Mouse (Mus musculus) embryonic facial prominence, embryonic 15.5 days (tissue): ENCODE measurements around the gene Gtf2h5. TPM values are rescaled to one million over a fixed set of nuclear protein-coding genes. Genes with fewer than 3 reads are reported as not detected.
A peak's percentile ranks its signal among the peaks of the same experiment; 100 is the strongest.

Experiments used
- ATAC-seq: fragments of 200-750 bp; cut with Nextera tagmentation; 2 replicates; pipeline ENCODE4 v1.8.0; 2017; ENCODE audit warnings: low read depth, moderate TSS enrichment; ENCODE audit not compliant: insufficient number of reproducible peaks, low FRiP score, low TSS enrichment
- H3K27ac ChIP-seq: fragments of 300-500 bp; sonication (generic); replicated peaks from 2 replicates; pipeline ENCODE4 v1.5.1; 2015; ENCODE audit warnings: mild to moderate bottlenecking, inconsistent platforms
- H3K27me3 ChIP-seq: fragments of 300-500 bp; sonication (generic); 2 replicates; pipeline ENCODE4 v1.6.1; 2015; ENCODE audit warnings: inconsistent platforms
- H3K36me3 ChIP-seq: fragments of 300-500 bp; sonication (generic); 2 replicates; pipeline ENCODE4 v1.6.1; 2015; ENCODE audit warnings: mild to moderate bottlenecking, inconsistent platforms
- H3K4me1 ChIP-seq: fragments of 300-500 bp; sonication (generic); 2 replicates; pipeline ENCODE4 v1.6.1; 2015; ENCODE audit warnings: inconsistent platforms
- H3K4me2 ChIP-seq: fragments of 300-500 bp; sonication (generic); replicated peaks from 2 replicates; pipeline ENCODE4 v1.6.1; 2015; ENCODE audit warnings: mild to moderate bottlenecking, inconsistent platforms
- H3K4me3 ChIP-seq: fragments of 300-500 bp; sonication (generic); replicated peaks from 2 replicates; pipeline ENCODE4 v1.5.1; 2015; ENCODE audit warnings: mild to moderate bottlenecking, inconsistent platforms
- H3K9ac ChIP-seq: fragments of 300-500 bp; sonication (generic); 2 replicates; pipeline ENCODE4 v1.6.1; 2015; ENCODE audit warnings: inconsistent platforms
- H3K9me3 ChIP-seq: fragments of 300-500 bp; sonication (generic); replicated peaks from 2 replicates; pipeline ENCODE4 v1.6.1; 2016; ENCODE audit warnings: inconsistent platforms
- WGBS: fragments of 180-500 bp; shearing (Covaris S2); methylation state at CpG from one replicate; pipeline ENCODE4 v1.1.7; 2015; 5-methylcytosine and 5-hydroxymethylcytosine counted together
- polyA plus RNA-seq: library from polyadenylated mRNA; unstranded; fragments of >200 nt; fragmentation: Nextera tagmentation; extraction: Ambion mirVana; gene quantifications from 2 replicates; pipeline ENCODE4 v1.2.1, GENCODE M21; 2015

The Gtf2h5 gene
- 165 and 182 TPM in 2 replicates for polyA plus RNA-seq

GRCm38 (mm10) chr17:6079287-6080122 is at the start of gene Gtf2h5, which contains the start of gene Serac1:
Gene Gtf2h5, plus strand, starts transcription at chr17:6079786.
Gene Serac1, minus strand, starts transcription at chr17:6079741.
- WGBS: under 1% methylated on average over 70 of the region's 70 CpGs
- H3K36me3 ChIP-seq: peaks cover 7% of the 10 kb centered on the region
- H3K4me2 ChIP-seq: peak within 1 kb of the TSS; percentile 78
- peak within 1 kb of the TSS; percentile 71 for H3K9ac ChIP-seq
- peak; percentile 96 for ATAC-seq
- H3K27ac ChIP-seq: peak within 1 kb of the TSS; percentile 88
- H3K4me1 ChIP-seq: peaks cover 13% of the 10 kb centered on the region
- no peaks in the 10 kb centered on the region for H3K9me3 ChIP-seq
- no peaks in the 10 kb centered on the region for H3K27me3 ChIP-seq
- H3K4me3 ChIP-seq: peak within 1 kb of the TSS; percentile 65

- Histone ChIP-seq H3K4me3 (no peak overlapping the region), H3K9me3 (no peaks in the 10 kb centered on the region), H3K4me1 (no peaks in the 10 kb centered on the region), H3K27ac (no peak overlapping the region), H3K4me2 (no peak overlapping the region), H3K27me3 (no peaks in the 10 kb centered on the region), H3K36me3 (0 out of 2 replicates have a peak, but pooled peaks cover 4% of the 10 kb centered on the region), H3K9ac (no peak overlapping the region)
- no peak for ATAC-seq
- WGBS: 49% methylated on average over 8 of the region's 8 CpGs
These were observed 43.9 kb upstream of the Gtf2h5 start for GRCm38 (mm10) chr17:6035661-6036060.

GRCm38 (mm10) chr17:6036458-6036857 is 43.1 kb upstream of the Gtf2h5 start:
- no peak overlapping the region for H3K27ac ChIP-seq
- 83% methylated on average over 8 of the region's 8 CpGs for WGBS
- H3K4me1 ChIP-seq: no peaks in the 10 kb centered on the region
- H3K27me3 ChIP-seq: no peaks in the 10 kb centered on the region
- H3K36me3 ChIP-seq: peaks cover 4% of the 10 kb centered on the region; the same call in 1 of the 2 replicates
- H3K9me3 ChIP-seq: no peaks in the 10 kb centered on the region
- H3K4me2 ChIP-seq: no peak overlapping the region
- no peak for ATAC-seq
- no peak overlapping the region for H3K9ac ChIP-seq
- no peak overlapping the region for H3K4me3 ChIP-seq

- 88% methylated on average over 11 of the region's 11 CpGs for WGBS
These were observed 42.7 kb upstream of the Gtf2h5 start for GRCm38 (mm10) chr17:6036872-6037271.

GRCm38 (mm10) chr17:6037507-6037906 is 42.1 kb upstream of the Gtf2h5 start:
- no peak overlapping the region for H3K4me3 ChIP-seq
- H3K36me3 ChIP-seq: peaks cover 13% of the 10 kb centered on the region; the same call in 1 of the 2 replicates
- WGBS: 95% methylated on average over 10 of the region's 10 CpGs
- no peaks in the 10 kb centered on the region for H3K27me3 ChIP-seq
- no peak for ATAC-seq
- no peak overlapping the region for H3K27ac ChIP-seq
- no peak overlapping the region for H3K4me2 ChIP-seq
- no peaks in the 10 kb centered on the region for H3K4me1 ChIP-seq
- H3K9ac ChIP-seq: no peak overlapping the region
- no peaks in the 10 kb centered on the region for H3K9me3 ChIP-seq

More at GRCm38 (mm10) chr17:6036872-6037271, 42.7 kb upstream of the Gtf2h5 start:
- H3K27me3 ChIP-seq: no peaks in the 10 kb centered on the region
- no peak overlapping the region for H3K4me3 ChIP-seq
- no peak overlapping the region for H3K4me2 ChIP-seq
- no peak overlapping the region for H3K27ac ChIP-seq
- no peak overlapping the region for H3K9ac ChIP-seq
- H3K36me3 ChIP-seq: peaks cover 8% of the 10 kb centered on the region; the same call in 1 of the 2 replicates
- ATAC-seq: no peak
- H3K4me1 ChIP-seq: no peaks in the 10 kb centered on the region
- H3K9me3 ChIP-seq: no peaks in the 10 kb centered on the region

- peaks cover 17% of the 10 kb centered on the region; the same call in 1 of the 2 replicates for H3K36me3 ChIP-seq
- ATAC-seq: no peak
These were observed 26.8 kb upstream of the Gtf2h5 start for GRCm38 (mm10) chr17:6052801-6053200.

GRCm38 (mm10) chr17:6054934-6055355 is 24.6 kb upstream of the Gtf2h5 start:
- ATAC-seq: no peak
- Histone ChIP-seq H3K27me3 (no peaks in the 10 kb centered on the region), H3K9me3 (no peaks in the 10 kb centered on the region), H3K36me3 (peaks cover 10% of the 10 kb centered on the region; the same call in 1 of the 2 replicates), H3K4me1 (no peaks in the 10 kb centered on the region), H3K4me2 (no peak overlapping the region), H3K27ac (no peak overlapping the region), H3K9ac (no peak overlapping the region), H3K4me3 (no peak overlapping the region)
- WGBS: 16% methylated on average over 5 of the region's 5 CpGs

More at GRCm38 (mm10) chr17:6052801-6053200, 26.8 kb upstream of the Gtf2h5 start:
- no peak overlapping the region for H3K4me3 ChIP-seq
- 75% methylated on average over 4 of the region's 4 CpGs for WGBS
- H3K4me2 ChIP-seq: no peak overlapping the region
- H3K27ac ChIP-seq: no peak overlapping the region
- no peaks in the 10 kb centered on the region for H3K4me1 ChIP-seq
- H3K27me3 ChIP-seq: no peaks in the 10 kb centered on the region
- H3K9ac ChIP-seq: no peak overlapping the region
- no peaks in the 10 kb centered on the region for H3K9me3 ChIP-seq

- WGBS: 71% methylated on average over 8 of the region's 8 CpGs
- H3K9me3 ChIP-seq: no peaks in the 10 kb centered on the region
- H3K27ac ChIP-seq: no peak overlapping the region
- H3K9ac ChIP-seq: no peak overlapping the region
- no peaks in the 10 kb centered on the region for H3K27me3 ChIP-seq
- peaks cover 51% of the 10 kb centered on the region for H3K36me3 ChIP-seq
- no peaks in the 10 kb centered on the region for H3K4me1 ChIP-seq
- no peak overlapping the region for H3K4me3 ChIP-seq
- no peak overlapping the region for H3K4me2 ChIP-seq
- ATAC-seq: no peak
These were observed 16.8 kb upstream of the Gtf2h5 start for GRCm38 (mm10) chr17:6062793-6063192.

- no peaks in the 10 kb centered on the region for H3K4me1 ChIP-seq
- H3K36me3 ChIP-seq: peaks cover 51% of the 10 kb centered on the region
- H3K4me2 ChIP-seq: no peak overlapping the region
- no peaks in the 10 kb centered on the region for H3K9me3 ChIP-seq
- H3K27ac ChIP-seq: no peak overlapping the region
- no peaks in the 10 kb centered on the region for H3K27me3 ChIP-seq
- no peak for ATAC-seq
- no peak overlapping the region for H3K9ac ChIP-seq
- 82% methylated on average over 5 of the region's 5 CpGs for WGBS
- no peak overlapping the region for H3K4me3 ChIP-seq
These were observed 16.1 kb upstream of the Gtf2h5 start for GRCm38 (mm10) chr17:6063532-6063931.

- Histone ChIP-seq H3K9me3 (no peaks in the 10 kb centered on the region), H3K9ac (no peak overlapping the region), H3K27me3 (no peaks in the 10 kb centered on the region), H3K4me3 (no peak overlapping the region), H3K4me2 (no peak overlapping the region), H3K4me1 (no peaks in the 10 kb centered on the region), H3K27ac (no peak overlapping the region), H3K36me3 (peaks cover 62% of the 10 kb centered on the region)
- 83% methylated on average over 2 of the region's 2 CpGs for WGBS
- no peak for ATAC-seq
These were observed 13.6 kb upstream of the Gtf2h5 start for GRCm38 (mm10) chr17:6066021-6066420.

- Histone ChIP-seq H3K27ac (no peak overlapping the region), H3K4me3 (no peak overlapping the region), H3K9ac (no peak overlapping the region), H3K4me2 (no peak overlapping the region), H3K4me1 (no peaks in the 10 kb centered on the region), H3K27me3 (no peaks in the 10 kb centered on the region), H3K9me3 (no peaks in the 10 kb centered on the region), H3K36me3 (peaks cover 65% of the 10 kb centered on the region)
- ATAC-seq: no peak
- 92% methylated on average over 7 of the region's 7 CpGs for WGBS
These were observed 12.0 kb upstream of the Gtf2h5 start for GRCm38 (mm10) chr17:6067613-6068012.
